Mouse (Mus musculus): ENCODE results near the gene Mcm2.

DNA sequence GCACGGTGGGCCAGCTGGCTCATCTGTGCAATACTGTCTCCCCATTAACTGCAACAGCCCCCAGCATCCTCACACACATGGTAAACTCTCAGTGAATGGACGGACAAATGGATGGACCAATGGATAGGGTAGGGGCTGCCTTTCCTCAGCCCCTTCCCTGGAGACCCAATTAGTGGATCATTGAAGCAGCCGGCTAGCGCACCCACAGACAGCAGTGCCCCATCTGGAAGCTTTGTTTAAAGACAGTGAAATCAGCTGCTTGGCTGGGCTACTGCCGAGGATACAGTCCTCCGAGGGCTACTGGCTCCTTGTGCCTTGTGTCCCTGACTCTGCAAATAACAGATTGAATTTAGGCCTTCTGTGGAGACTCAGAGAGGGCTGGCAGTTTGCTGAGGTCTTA is 30.9 kb upstream of the Mcm2 start:
- TF ChIP-seq TAL1 (IDR thresholded peaks at IDR 0.05; ENCODE audit: low read length) (no peak), GATA1 (IDR thresholded peaks at IDR 0.05; ENCODE audit: low read length) (no peak)
